Mouse (Mus musculus): ENCODE data around the gene Tmem30a.

DNA sequence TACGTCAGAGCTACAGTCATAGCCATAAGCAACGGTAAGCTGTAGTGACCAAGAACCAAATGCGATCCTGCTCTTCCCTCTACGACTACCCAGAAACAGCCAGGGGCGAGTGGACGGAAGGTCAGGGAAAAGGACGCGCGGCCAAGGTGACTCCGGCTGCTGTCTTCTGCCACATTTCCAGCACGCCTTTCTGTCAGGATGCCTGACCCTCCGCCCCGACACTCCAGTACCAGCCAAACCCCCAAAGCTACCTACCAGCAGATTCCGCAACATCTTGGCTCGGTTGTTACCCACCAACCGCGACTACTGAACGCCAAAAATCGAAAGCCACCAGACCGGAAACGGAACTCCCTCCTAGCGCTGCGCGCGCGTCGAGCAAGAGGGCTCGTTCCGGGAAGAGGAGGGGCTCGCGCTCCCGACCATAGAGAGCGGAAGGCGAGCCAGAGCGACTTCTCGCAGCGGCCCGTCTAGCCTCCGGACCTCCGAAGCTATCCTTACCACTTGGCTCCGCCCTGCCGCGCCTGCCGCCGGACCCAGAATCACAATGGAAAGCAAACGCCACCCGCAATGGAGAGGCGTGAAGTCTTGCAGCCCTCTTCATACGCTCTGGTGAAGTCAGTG lies 33.8 kb downstream of the Tmem30a start, which contains the start of gene Cox7a2:
- TF ChIP-seq POLR2A (IDR thresholded peaks at IDR 0.05; ENCODE audit: low read depth, low read length) (peak; percentile 45; the same call in 1 of the 2 replicates), CTCF (IDR thresholded peaks at IDR 0.05; ENCODE audit: extremely low read depth, insufficient read depth, insufficient read length, insufficient replicate concordance) (no peak)

Measured in spleen, adult 2 months (tissue).